Mouse (Mus musculus) midbrain, embryonic 16.5 days (tissue): ENCODE data around the gene Xpnpep3. TPM values are rescaled to one million over a fixed set of nuclear protein-coding genes. Genes with fewer than 3 reads are reported as not detected.
A peak's percentile ranks its signal among the peaks of the same experiment; 100 is the strongest.

Source experiments
- ATAC-seq: fragments of 200-750 bp; cut with Nextera tagmentation; 2 replicates; pipeline ENCODE4 v1.8.0; 2017; ENCODE audit warnings: moderate TSS enrichment
- H3K27ac ChIP-seq: fragments of 300-500 bp; sonication (generic); 2 replicates; pipeline ENCODE4 v1.5.1; 2014; ENCODE audit warnings: mild to moderate bottlenecking, low read length, mixed read lengths
- H3K27me3 ChIP-seq: fragments of 300-500 bp; sonication (generic); 2 replicates; pipeline ENCODE4 v1.6.1; 2014; ENCODE audit warnings: low read depth, low read length, mixed read lengths; ENCODE audit not compliant: control insufficient read depth, insufficient read depth
- H3K36me3 ChIP-seq: fragments of 300-500 bp; sonication (generic); 2 replicates; pipeline ENCODE4 v1.6.1; 2014; ENCODE audit warnings: mild to moderate bottlenecking, low read length, moderate library complexity, mixed read lengths; ENCODE audit not compliant: control insufficient read depth, insufficient read depth
- H3K4me1 ChIP-seq: fragments of 300-500 bp; sonication (generic); 2 replicates; pipeline ENCODE4 v1.6.1; 2014; ENCODE audit warnings: mild to moderate bottlenecking, low read length, mixed read lengths; ENCODE audit not compliant: control insufficient read depth, insufficient read depth
- H3K4me2 ChIP-seq: fragments of 300-500 bp; sonication (generic); 2 replicates; pipeline ENCODE4 v1.6.1; 2014; ENCODE audit warnings: mild to moderate bottlenecking, low read length, mixed read lengths
- H3K4me3 ChIP-seq: fragments of 300-500 bp; sonication (generic); 2 replicates; pipeline ENCODE4 v1.5.1; 2014; ENCODE audit warnings: low read depth, mild to moderate bottlenecking, low read length, moderate library complexity, mixed read lengths
- H3K9ac ChIP-seq: fragments of 300-500 bp; sonication (generic); 2 replicates; pipeline ENCODE4 v1.6.1; 2014; ENCODE audit warnings: low read depth, low read length, mixed read lengths
- H3K9me3 ChIP-seq: fragments of 300-500 bp; sonication (generic); replicated peaks from 2 replicates; pipeline ENCODE4 v1.6.1; 2014; ENCODE audit warnings: mild to moderate bottlenecking, low read length, mixed read lengths; ENCODE audit not compliant: control insufficient read depth, poor library complexity, severe bottlenecking
- WGBS: fragments of 180-500 bp; shearing (Covaris S2); extraction: QIAGEN DNeasy Blood & Tissue Kit; methylation state at CpG from one replicate; pipeline ENCODE4 v1.1.7; 2014; 5-methylcytosine and 5-hydroxymethylcytosine counted together
- polyA plus RNA-seq: library from polyadenylated mRNA; unstranded; fragments of >200 nt; fragmentation: Nextera tagmentation; extraction: Ambion mirVana; gene quantifications from 2 replicates; pipeline ENCODE4 v1.2.1, GENCODE M21; 2015

The Xpnpep3 gene
- polyA plus RNA-seq, 1 experiment from 2014 or later = 9.6 TPM

DNA sequence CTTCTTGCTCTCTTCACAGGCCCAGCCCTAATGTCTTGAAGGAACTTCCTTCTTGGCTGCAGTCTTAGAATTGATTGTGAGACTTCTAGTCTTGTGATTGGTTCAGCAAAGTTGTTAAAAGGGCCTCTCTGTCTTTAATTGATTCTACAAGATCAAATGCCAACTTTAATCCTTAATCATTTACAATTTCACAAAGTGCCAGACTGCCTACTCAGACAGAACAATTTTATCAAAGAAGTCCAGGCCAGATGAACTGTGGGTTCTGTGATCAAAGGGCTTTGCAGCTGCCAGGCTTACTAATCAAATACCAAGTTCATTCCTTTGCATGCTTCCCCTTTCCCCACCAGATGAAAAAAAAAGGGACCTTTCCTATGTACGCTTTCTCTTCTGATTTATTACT, 21.5 kb downstream of the Xpnpep3 start:
- Histone ChIP-seq H3K9ac (no peak overlapping the region), H3K4me3 (no peak overlapping the region), H3K27ac (no peak overlapping the region; the same call in 1 of the 2 replicates), H3K36me3 (no peaks in the 10 kb centered on the region), H3K4me2 (no peak overlapping the region), H3K9me3 (no peaks in the 10 kb centered on the region), H3K4me1 (no peaks in the 10 kb centered on the region), H3K27me3 (no peaks in the 10 kb centered on the region)
- ATAC-seq = no peak
- 60% methylated on average over 1 of the region's 1 CpGs for WGBS

DNA sequence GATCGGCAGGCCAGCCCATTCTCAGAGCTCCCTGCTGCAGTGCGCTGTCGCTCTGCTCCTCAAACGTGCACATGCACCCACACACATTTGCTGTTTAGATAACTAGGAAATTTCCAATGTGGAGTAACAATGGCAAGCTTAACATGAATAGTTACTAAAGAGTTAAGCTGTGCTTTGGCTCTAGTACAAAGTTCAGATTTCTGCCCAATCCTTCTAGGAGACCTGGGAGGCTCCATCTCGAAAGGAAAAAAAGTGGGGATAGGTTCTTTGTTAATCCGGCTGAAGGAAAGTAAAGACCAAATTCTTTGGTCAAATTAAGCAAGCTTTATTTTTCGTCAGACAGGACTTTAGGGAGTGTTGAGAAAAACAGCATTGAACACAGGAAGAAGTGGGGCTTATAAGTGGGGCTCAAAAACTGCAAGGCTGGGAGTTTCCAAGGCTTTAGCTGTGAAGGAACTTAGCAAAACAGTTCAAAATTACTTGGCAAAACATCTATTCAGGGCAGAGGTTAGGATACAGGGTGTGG, 22.3 kb downstream of the Xpnpep3 start:
- 59% methylated on average over 7 of the region's 7 CpGs for WGBS
- H3K4me2 ChIP-seq = no peak overlapping the region
- no peaks in the 10 kb centered on the region for H3K27me3 ChIP-seq
- no peak overlapping the region for H3K4me3 ChIP-seq
- ATAC-seq = no peak
- H3K9me3 ChIP-seq = no peaks in the 10 kb centered on the region
- H3K36me3 ChIP-seq = no peaks in the 10 kb centered on the region
- H3K27ac ChIP-seq = no peak overlapping the region
- H3K4me1 ChIP-seq = no peaks in the 10 kb centered on the region
- H3K9ac ChIP-seq = no peak overlapping the region

DNA sequence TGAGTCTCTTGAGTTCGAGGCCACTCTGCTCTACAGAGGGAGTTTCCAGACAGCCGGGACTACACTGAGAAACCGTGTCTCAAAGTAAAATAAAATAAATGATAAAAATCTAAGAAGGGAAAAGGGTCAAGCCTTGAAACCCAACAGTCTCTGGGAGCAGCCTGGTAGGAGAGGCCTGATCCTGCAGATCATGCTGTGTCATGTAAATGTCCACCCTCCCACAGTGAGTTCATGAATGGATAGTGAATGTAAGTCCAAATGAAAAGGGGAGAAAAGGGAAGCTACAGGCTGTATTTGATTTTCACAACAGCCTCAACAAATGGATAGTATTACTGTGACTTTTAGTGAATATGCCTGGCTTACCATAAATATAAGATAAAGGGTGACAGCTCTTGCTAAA, 25.4 kb downstream of the Xpnpep3 start:
- Histone ChIP-seq H3K27me3 (no peaks in the 10 kb centered on the region), H3K9me3 (no peaks in the 10 kb centered on the region), H3K4me3 (no peak overlapping the region), H3K4me1 (no peaks in the 10 kb centered on the region), H3K9ac (no peak overlapping the region), H3K4me2 (no peak overlapping the region), H3K36me3 (0 out of 2 replicates have a peak, but pooled peaks cover 6% of the 10 kb centered on the region), H3K27ac (no peak overlapping the region)
- ATAC-seq = no peak
- WGBS = 81% methylated on average over 3 of the region's 3 CpGs

DNA sequence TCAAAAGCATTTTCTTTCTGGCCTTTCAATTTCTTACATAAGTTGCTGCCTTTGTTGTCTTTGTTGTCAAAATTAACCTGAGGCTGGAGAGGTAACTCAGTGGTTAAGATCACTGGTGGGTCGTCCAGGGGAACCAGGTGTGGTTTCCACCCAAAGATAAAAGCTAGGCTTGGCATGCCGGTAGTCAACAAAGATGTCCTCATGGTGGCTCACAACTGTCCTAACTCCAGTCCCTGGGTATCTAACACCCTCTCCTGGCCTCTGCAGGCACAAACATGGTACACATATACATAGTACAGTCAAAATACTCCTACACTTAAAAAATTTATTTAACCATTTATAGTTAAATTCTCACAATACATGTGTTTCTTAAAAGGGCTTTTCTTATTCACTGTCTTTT, 28.0 kb downstream of the Xpnpep3 start:
- Histone ChIP-seq H3K27me3 (no peaks in the 10 kb centered on the region), H3K4me2 (no peak overlapping the region), H3K9me3 (no peaks in the 10 kb centered on the region), H3K4me1 (no peaks in the 10 kb centered on the region), H3K36me3 (peaks cover 16% of the 10 kb centered on the region; the same call in 1 of the 2 replicates), H3K9ac (no peak overlapping the region), H3K27ac (no peak overlapping the region), H3K4me3 (no peak overlapping the region)
- no peak for ATAC-seq
- WGBS = 94% methylated on average over 2 of the region's 2 CpGs

DNA sequence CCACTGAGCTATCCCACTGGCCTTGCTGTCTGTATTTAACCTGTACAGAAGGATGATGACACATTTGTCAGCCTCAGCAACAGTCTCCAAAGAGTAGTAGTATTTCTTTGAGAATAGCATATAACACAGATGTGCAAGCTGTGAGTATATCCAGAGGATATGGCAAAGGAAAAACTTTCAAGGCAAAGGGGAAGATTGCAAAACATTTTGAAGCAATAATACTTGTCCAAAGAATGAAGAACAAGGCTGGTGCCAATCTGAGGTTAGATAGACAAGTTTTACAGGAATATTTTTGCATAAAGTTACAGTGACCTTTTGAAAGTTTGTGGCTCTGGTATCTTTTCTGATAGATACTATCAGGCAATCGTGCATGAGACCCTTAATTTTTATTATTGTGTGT, 31.3 kb downstream of the Xpnpep3 start:
- ATAC-seq = no peak
- no peak overlapping the region for H3K4me3 ChIP-seq
- H3K27ac ChIP-seq = no peak overlapping the region
- H3K4me2 ChIP-seq = no peak overlapping the region
- WGBS = 86% methylated on average over 1 of the region's 1 CpGs
- no peak overlapping the region for H3K9ac ChIP-seq
- H3K4me1 ChIP-seq = no peaks in the 10 kb centered on the region
- H3K36me3 ChIP-seq = peaks cover 16% of the 10 kb centered on the region; the same call in 1 of the 2 replicates
- H3K9me3 ChIP-seq = no peaks in the 10 kb centered on the region
- no peaks in the 10 kb centered on the region for H3K27me3 ChIP-seq

DNA sequence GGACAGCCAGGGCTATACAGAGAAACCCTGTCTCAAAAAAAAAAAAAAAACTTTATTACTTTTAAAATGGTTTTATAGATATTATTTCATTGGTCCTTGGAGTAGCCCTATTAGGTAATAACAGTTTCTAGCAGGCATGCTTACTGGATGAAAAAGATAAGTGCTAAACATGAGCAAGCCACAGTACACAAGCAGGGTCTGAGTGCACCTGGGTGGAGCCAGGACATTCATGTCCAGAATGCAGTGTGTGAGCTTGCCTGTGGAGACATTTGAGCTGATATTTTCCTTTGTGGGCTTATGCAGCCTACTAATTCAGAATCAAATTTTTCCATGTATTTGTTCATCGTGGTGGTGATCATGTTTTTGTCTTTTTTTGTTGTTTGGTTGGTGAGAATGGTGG, 38.4 kb downstream of the Xpnpep3 start:
- H3K9me3 ChIP-seq = no peaks in the 10 kb centered on the region
- H3K4me1 ChIP-seq = no peaks in the 10 kb centered on the region
- no peak for ATAC-seq
- no peak overlapping the region for H3K4me3 ChIP-seq
- H3K4me2 ChIP-seq = no peak overlapping the region
- H3K27me3 ChIP-seq = no peaks in the 10 kb centered on the region
- 97% methylated on average over 1 of the region's 1 CpGs for WGBS
- no peaks in the 10 kb centered on the region for H3K36me3 ChIP-seq
- H3K27ac ChIP-seq = no peak overlapping the region
- no peak overlapping the region for H3K9ac ChIP-seq

DNA sequence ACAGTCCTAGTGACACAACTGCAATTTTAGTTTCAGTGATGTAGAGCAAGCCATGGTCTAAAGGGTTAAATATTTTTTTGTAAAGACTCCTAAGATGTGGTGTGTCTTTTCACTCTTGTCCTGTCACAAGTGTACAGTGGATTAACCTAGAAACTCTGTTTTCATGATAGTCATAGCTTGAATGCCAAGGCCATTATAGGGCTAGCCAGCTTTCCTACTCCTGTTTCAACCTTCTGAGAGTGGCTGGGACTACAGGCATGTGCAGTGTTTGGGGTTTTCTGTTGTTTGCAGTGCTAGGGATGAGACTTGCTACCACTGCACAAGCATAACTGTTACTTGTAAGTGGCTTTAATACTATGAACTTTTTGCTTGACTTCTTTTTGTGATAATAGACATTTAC, 39.3 kb downstream of the Xpnpep3 start:
- no peak for ATAC-seq
- Histone ChIP-seq H3K27me3 (no peaks in the 10 kb centered on the region), H3K36me3 (no peaks in the 10 kb centered on the region), H3K27ac (no peak overlapping the region), H3K9me3 (no peaks in the 10 kb centered on the region), H3K4me1 (no peaks in the 10 kb centered on the region), H3K4me2 (no peak overlapping the region), H3K4me3 (no peak overlapping the region), H3K9ac (no peak overlapping the region)

DNA sequence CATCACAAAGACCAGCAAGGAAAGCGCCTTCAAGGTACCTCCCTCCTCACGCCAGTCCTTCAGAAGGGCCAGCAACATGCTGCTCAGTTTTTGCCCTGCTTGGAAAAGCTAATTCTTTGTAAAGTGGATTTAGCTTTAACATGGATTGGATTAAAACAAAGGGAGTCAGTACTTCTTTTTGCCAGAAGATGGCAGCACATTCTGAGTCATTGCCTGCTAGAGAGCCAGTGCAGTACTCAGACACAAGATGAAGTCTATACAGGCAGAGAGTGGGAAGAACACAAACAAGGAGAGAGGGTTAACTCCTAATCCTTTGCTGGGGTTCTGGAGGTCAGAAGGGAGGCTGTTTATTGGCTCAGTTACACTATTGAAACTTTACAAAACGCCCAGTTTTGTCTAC, 48.5 kb downstream of the Xpnpep3 start:
- H3K27me3 ChIP-seq = no peaks in the 10 kb centered on the region
- no peak overlapping the region for H3K4me2 ChIP-seq
- peaks cover 4% of the 10 kb centered on the region; the same call in 1 of the 2 replicates for H3K36me3 ChIP-seq
- WGBS = 30% methylated on average over 3 of the region's 3 CpGs
- H3K4me3 ChIP-seq = no peak overlapping the region
- ATAC-seq = peak; percentile 72; the same call in 1 of the 2 replicates
- no peak overlapping the region for H3K9ac ChIP-seq
- no peaks in the 10 kb centered on the region; the same call in 1 of the 2 replicates for H3K4me1 ChIP-seq
- H3K27ac ChIP-seq = peak overlapping the region; percentile 29; the same call in 1 of the 2 replicates
- no peaks in the 10 kb centered on the region for H3K9me3 ChIP-seq

DNA sequence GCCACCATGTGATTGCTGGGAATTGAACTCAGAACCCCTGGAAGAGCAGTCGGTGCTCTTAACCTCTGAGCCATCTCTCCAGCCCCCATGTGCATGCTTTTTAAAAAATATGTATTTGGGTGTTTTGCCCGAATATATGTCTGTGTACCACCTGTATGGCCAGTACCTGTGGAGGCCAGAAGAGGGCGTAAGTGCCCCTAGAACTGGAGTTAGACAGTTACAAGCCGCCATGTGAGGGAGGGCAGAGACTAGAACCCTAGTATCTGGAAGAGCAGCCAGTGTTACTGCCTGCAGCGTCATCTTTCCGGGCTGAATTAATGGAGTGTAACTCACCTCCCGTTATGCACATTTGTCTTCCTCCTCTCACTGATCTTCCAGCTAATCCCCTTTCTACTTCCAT, 61.6 kb downstream of the Xpnpep3 start:
- H3K36me3 ChIP-seq = no peaks in the 10 kb centered on the region
- 87% methylated on average over 7 of the region's 7 CpGs for WGBS
- peaks cover 4% of the 10 kb centered on the region; the same call in 1 of the 2 replicates for H3K4me1 ChIP-seq
- no peak overlapping the region for H3K4me2 ChIP-seq
- H3K27me3 ChIP-seq = no peaks in the 10 kb centered on the region
- H3K27ac ChIP-seq = no peak overlapping the region
- no peaks in the 10 kb centered on the region for H3K9me3 ChIP-seq
- no peak overlapping the region for H3K9ac ChIP-seq
- no peak overlapping the region for H3K4me3 ChIP-seq
- no peak for ATAC-seq
